Mouse (Mus musculus): Measurements from ENCODE around the gene Slc24a3. TPM values are rescaled to one million over a fixed set of nuclear protein-coding genes. Genes with fewer than 3 reads are reported as not detected.

Gene Slc24a3
- polyA plus RNA-seq, 1 experiment = not detected

DNA sequence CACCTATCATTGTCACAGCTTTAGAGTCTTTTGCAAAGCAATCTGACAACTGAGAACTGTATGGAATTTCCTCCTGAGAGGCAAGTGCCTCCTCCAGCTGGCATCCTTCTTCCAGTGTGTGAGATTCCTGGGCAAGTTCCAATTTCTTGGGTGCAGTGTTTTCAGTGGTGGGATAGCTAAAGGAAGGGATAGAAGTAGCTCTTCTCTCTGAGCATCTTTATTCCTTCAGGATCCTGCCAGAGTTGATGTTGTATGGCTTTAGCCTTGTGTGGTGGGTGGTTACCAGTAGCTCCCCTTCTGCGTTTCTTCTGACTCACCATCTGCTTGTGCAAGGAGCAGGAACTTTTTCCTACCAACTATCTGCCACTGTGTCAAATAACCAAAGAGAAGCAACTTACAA, 516.6 kb downstream of the Slc24a3 start:
- H3K27ac ChIP-seq (ENCODE audit: insufficient read depth, low read depth, low read length) = no peak overlapping the region
- 40% methylated on average over 1 of the region's 1 CpGs for WGBS
- H3K4me1 ChIP-seq (ENCODE audit: control insufficient read depth, insufficient read depth, low read length) = peaks cover 3% of the 10 kb centered on the region; the same call in 1 of the 2 replicates

GRCm38 (mm10) chr2:145684891-145685290, 517.3 kb downstream of the Slc24a3 start:
- H3K4me3 ChIP-seq (ENCODE audit: insufficient read depth, low read depth, low read length) = no peak overlapping the region
- TF ChIP-seq CTCF (IDR thresholded peaks at IDR 0.05; ENCODE audit: insufficient read depth, low read depth, low read length) = no peak
- no peak for TF ChIP-seq POLR2A (IDR thresholded peaks at IDR 0.05; ENCODE audit: insufficient read depth, low read depth, low read length)
- 88% methylated on average over 8 of the region's 8 CpGs for WGBS
- H3K27ac ChIP-seq (ENCODE audit: insufficient read depth, low read depth, low read length) = no peak overlapping the region
- peaks cover 3% of the 10 kb centered on the region; the same call in 1 of the 2 replicates for H3K4me1 ChIP-seq (ENCODE audit: control insufficient read depth, insufficient read depth, low read length)

More for the DNA sequence above, 516.6 kb downstream of the Slc24a3 start:
- H3K4me3 ChIP-seq (ENCODE audit: insufficient read depth, low read depth, low read length) = no peak overlapping the region
- TF ChIP-seq POLR2A (IDR thresholded peaks at IDR 0.05; ENCODE audit: insufficient read depth, low read depth, low read length) = no peak
- TF ChIP-seq CTCF (IDR thresholded peaks at IDR 0.05; ENCODE audit: insufficient read depth, low read depth, low read length) = no peak

DNA sequence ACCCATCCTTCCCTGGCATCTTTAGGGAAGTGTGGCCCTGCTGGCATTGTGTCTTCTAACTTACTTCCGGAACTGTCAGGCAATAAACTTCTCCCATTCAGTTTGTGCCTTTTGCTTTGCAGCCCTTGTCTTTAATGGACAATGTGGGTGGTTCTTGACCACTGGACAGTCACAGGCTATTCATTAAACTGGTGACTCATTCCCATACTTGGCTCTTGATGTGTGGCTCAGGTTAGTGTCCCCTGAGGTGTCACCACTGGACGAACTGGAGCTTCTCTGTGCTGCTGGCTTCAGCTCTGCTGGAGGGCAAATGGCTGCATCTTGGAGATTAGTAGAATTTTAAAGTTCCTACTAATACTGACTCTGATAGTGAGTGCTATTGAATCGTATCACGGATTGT, 518.5 kb downstream of the Slc24a3 start:
- Histone ChIP-seq H3K4me1 (ENCODE audit: control insufficient read depth, insufficient read depth, low read length) (peaks cover 3% of the 10 kb centered on the region; the same call in 1 of the 2 replicates), H3K4me3 (ENCODE audit: insufficient read depth, low read depth, low read length) (no peak overlapping the region)
- 90% methylated on average over 4 of the region's 4 CpGs for WGBS

GRCm38 (mm10) chr2:145691367-145692009, 523.9 kb downstream of the Slc24a3 start:
- WGBS = 84% methylated on average over 10 of the region's 10 CpGs
- Histone ChIP-seq H3K4me3 (ENCODE audit: insufficient read depth, low read depth, low read length) (no peak overlapping the region), H3K4me1 (ENCODE audit: control insufficient read depth, insufficient read depth, low read length) (no peaks in the 10 kb centered on the region), H3K27ac (ENCODE audit: insufficient read depth, low read depth, low read length) (no peak overlapping the region)
- TF ChIP-seq CTCF (IDR thresholded peaks at IDR 0.05; ENCODE audit: insufficient read depth, low read depth, low read length) (no peak), POLR2A (IDR thresholded peaks at IDR 0.05; ENCODE audit: insufficient read depth, low read depth, low read length) (no peak)

More for the DNA sequence above, 518.5 kb downstream of the Slc24a3 start:
- no peak for TF ChIP-seq CTCF (IDR thresholded peaks at IDR 0.05; ENCODE audit: insufficient read depth, low read depth, low read length)
- no peak for TF ChIP-seq POLR2A (IDR thresholded peaks at IDR 0.05; ENCODE audit: insufficient read depth, low read depth, low read length)
- H3K27ac ChIP-seq (ENCODE audit: insufficient read depth, low read depth, low read length) = no peak overlapping the region
